Mouse (Mus musculus) hindbrain, embryonic 12.5 days (tissue): ENCODE results near the gene Anp32b. TPM values are rescaled to one million over a fixed set of nuclear protein-coding genes. Genes with fewer than 3 reads are reported as not detected.
A peak's percentile ranks its signal among the peaks of the same experiment; 100 is the strongest.

Experiments
- ATAC-seq: fragments of 200-750 bp; cut with Nextera tagmentation; 2 replicates; pipeline ENCODE4 v1.8.0; 2017; ENCODE audit warnings: moderate TSS enrichment; ENCODE audit not compliant: low FRiP score
- H3K27ac ChIP-seq: fragments of 300-500 bp; sonication (generic); 2 replicates; pipeline ENCODE4 v1.5.1; 2016; ENCODE audit warnings: mild to moderate bottlenecking
- H3K27me3 ChIP-seq: fragments of 300-500 bp; sonication (generic); 2 replicates; pipeline ENCODE4 v1.6.1; 2016; ENCODE audit warnings: mild to moderate bottlenecking
- H3K36me3 ChIP-seq: fragments of 300-500 bp; sonication (generic); 2 replicates; pipeline ENCODE4 v1.6.1; 2016; ENCODE audit warnings: mild to moderate bottlenecking
- H3K4me1 ChIP-seq: fragments of 300-500 bp; sonication (generic); 2 replicates; pipeline ENCODE4 v1.6.1; 2016
- H3K4me2 ChIP-seq: fragments of 300-500 bp; sonication (generic); replicated peaks from 2 replicates; pipeline ENCODE4 v1.6.1; 2016; ENCODE audit warnings: mild to moderate bottlenecking
- H3K4me3 ChIP-seq: fragments of 300-500 bp; sonication (generic); 2 replicates; pipeline ENCODE4 v1.5.1; 2016; ENCODE audit warnings: mild to moderate bottlenecking
- H3K9ac ChIP-seq: fragments of 300-500 bp; sonication (generic); 2 replicates; pipeline ENCODE4 v1.6.1; 2016; ENCODE audit warnings: mild to moderate bottlenecking, moderate library complexity
- H3K9me3 ChIP-seq: fragments of 300-500 bp; sonication (generic); replicated peaks from 2 replicates; pipeline ENCODE4 v1.6.1; 2016; ENCODE audit warnings: mild to moderate bottlenecking
- WGBS: fragments of 180-500 bp; shearing (Covaris S2); methylation state at CpG from one replicate; pipeline ENCODE4 v1.1.7; 2016; 5-methylcytosine and 5-hydroxymethylcytosine counted together
- polyA plus RNA-seq: library from polyadenylated mRNA; unstranded; fragments of >200 nt; fragmentation: Nextera tagmentation; extraction: Ambion mirVana; gene quantifications from 2 replicates; pipeline ENCODE4 v1.2.1, GENCODE M21; 2016

Gene Anp32b
- polyA plus RNA-seq, 1 experiment from 2014 or later, result 207 TPM

GRCm38 (mm10) chr4:46457186-46457585 lies 6.5 kb downstream of the Anp32b start:
- H3K9ac ChIP-seq, result no peak overlapping the region
- no peak overlapping the region for H3K4me3 ChIP-seq
- H3K9me3 ChIP-seq, result no peaks in the 10 kb centered on the region
- no peaks in the 10 kb centered on the region for H3K27me3 ChIP-seq
- ATAC-seq, result no peak
- no peak overlapping the region for H3K4me2 ChIP-seq
- 97% methylated on average over 3 of the region's 3 CpGs for WGBS
- peaks cover 10% of the 10 kb centered on the region for H3K36me3 ChIP-seq
- H3K4me1 ChIP-seq, result peaks cover 23% of the 10 kb centered on the region
- H3K27ac ChIP-seq, result no peak overlapping the region

- H3K4me1 ChIP-seq, result peaks cover 13% of the 10 kb centered on the region
- no peak for ATAC-seq
- 92% methylated on average over 2 of the region's 2 CpGs for WGBS
Observed at GRCm38 (mm10) chr4:46458411-46458810, 7.7 kb downstream of the Anp32b start.

GRCm38 (mm10) chr4:46463130-46463830 lies 12.6 kb downstream of the Anp32b start:
- WGBS, result 90% methylated on average over 7 of the region's 7 CpGs
- H3K36me3 ChIP-seq, result peaks cover 52% of the 10 kb centered on the region
- no peak overlapping the region for H3K9ac ChIP-seq

More at GRCm38 (mm10) chr4:46458411-46458810, 7.7 kb downstream of the Anp32b start:
- Histone ChIP-seq H3K36me3 (peaks cover 23% of the 10 kb centered on the region), H3K9ac (no peak overlapping the region), H3K4me2 (no peak overlapping the region), H3K4me3 (no peak overlapping the region), H3K27me3 (no peaks in the 10 kb centered on the region), H3K27ac (no peak overlapping the region), H3K9me3 (no peaks in the 10 kb centered on the region)

GRCm38 (mm10) chr4:46465740-46466139 lies 15.0 kb downstream of the Anp32b start:
- no peak overlapping the region for H3K9ac ChIP-seq
- 90% methylated on average over 3 of the region's 3 CpGs for WGBS
- ATAC-seq, result no peak

More at GRCm38 (mm10) chr4:46463130-46463830, 12.6 kb downstream of the Anp32b start:
- no peak overlapping the region for H3K4me2 ChIP-seq
- H3K27ac ChIP-seq, result no peak overlapping the region
- no peak overlapping the region for H3K4me3 ChIP-seq
- H3K4me1 ChIP-seq, result no peaks in the 10 kb centered on the region
- no peaks in the 10 kb centered on the region for H3K9me3 ChIP-seq
- no peak for ATAC-seq
- no peaks in the 10 kb centered on the region for H3K27me3 ChIP-seq

GRCm38 (mm10) chr4:46475101-46475500 lies 24.4 kb downstream of the Anp32b start:
- H3K27me3 ChIP-seq, result no peaks in the 10 kb centered on the region
- no peak for ATAC-seq
- no peak overlapping the region for H3K4me2 ChIP-seq
- H3K36me3 ChIP-seq, result peaks cover 59% of the 10 kb centered on the region
- H3K27ac ChIP-seq, result no peak overlapping the region
- no peak overlapping the region for H3K4me3 ChIP-seq
- H3K9me3 ChIP-seq, result no peaks in the 10 kb centered on the region
- H3K4me1 ChIP-seq, result no peaks in the 10 kb centered on the region
- WGBS, result 94% methylated on average over 5 of the region's 5 CpGs
- H3K9ac ChIP-seq, result no peak overlapping the region

More at GRCm38 (mm10) chr4:46465740-46466139, 15.0 kb downstream of the Anp32b start:
- H3K4me3 ChIP-seq, result no peak overlapping the region
- H3K27ac ChIP-seq, result no peak overlapping the region
- H3K4me2 ChIP-seq, result no peak overlapping the region
- H3K9me3 ChIP-seq, result no peaks in the 10 kb centered on the region
- H3K27me3 ChIP-seq, result no peaks in the 10 kb centered on the region
- peaks cover 72% of the 10 kb centered on the region for H3K36me3 ChIP-seq
- no peaks in the 10 kb centered on the region for H3K4me1 ChIP-seq

- H3K4me1 ChIP-seq, result no peaks in the 10 kb centered on the region
- H3K36me3 ChIP-seq, result peaks cover 29% of the 10 kb centered on the region
- no peak overlapping the region for H3K9ac ChIP-seq
- no peaks in the 10 kb centered on the region for H3K27me3 ChIP-seq
- 98% methylated on average over 2 of the region's 2 CpGs for WGBS
- no peak overlapping the region for H3K4me3 ChIP-seq
- H3K4me2 ChIP-seq, result no peak overlapping the region
- ATAC-seq, result no peak
- no peak overlapping the region for H3K27ac ChIP-seq
- no peaks in the 10 kb centered on the region for H3K9me3 ChIP-seq
Observed at GRCm38 (mm10) chr4:46479081-46479480, 28.4 kb downstream of the Anp32b start.

GRCm38 (mm10) chr4:46485696-46486417 lies 35.2 kb downstream of the Anp32b start:
- Histone ChIP-seq H3K9me3 (no peaks in the 10 kb centered on the region), H3K36me3 (no peaks in the 10 kb centered on the region), H3K27me3 (no peaks in the 10 kb centered on the region; the same call in 1 of the 2 replicates), H3K27ac (no peak overlapping the region), H3K4me1 (peaks cover 6% of the 10 kb centered on the region), H3K4me3 (no peak overlapping the region), H3K4me2 (no peak overlapping the region), H3K9ac (no peak overlapping the region)
- no peak for ATAC-seq
- 56% methylated on average over 14 of the region's 14 CpGs for WGBS

GRCm38 (mm10) chr4:46487348-46487747 lies 36.6 kb downstream of the Anp32b start:
- Histone ChIP-seq H3K4me2 (no peak overlapping the region), H3K4me1 (peaks cover 6% of the 10 kb centered on the region), H3K27me3 (no peaks in the 10 kb centered on the region; the same call in 1 of the 2 replicates), H3K4me3 (no peak overlapping the region), H3K9ac (no peak overlapping the region), H3K27ac (no peak overlapping the region), H3K36me3 (peaks cover 4% of the 10 kb centered on the region; the same call in 1 of the 2 replicates), H3K9me3 (no peaks in the 10 kb centered on the region)
- ATAC-seq, result no peak
- 85% methylated on average over 5 of the region's 5 CpGs for WGBS

GRCm38 (mm10) chr4:46489028-46489925 lies 38.6 kb downstream of the Anp32b start, which contains the start of gene Nans:
TSS of gene Nans (plus strand) at chr4:46489248.
- Histone ChIP-seq H3K9ac (peak within 1 kb of the TSS; percentile 82), H3K27ac (peak within 1 kb of the TSS; percentile 74), H3K27me3 (no peaks in the 10 kb centered on the region; the same call in 1 of the 2 replicates), H3K4me2 (peak within 1 kb of the TSS; percentile 74), H3K36me3 (peaks cover 22% of the 10 kb centered on the region), H3K4me1 (peaks cover 6% of the 10 kb centered on the region), H3K4me3 (peak within 1 kb of the TSS; percentile 74), H3K9me3 (no peaks in the 10 kb centered on the region)
- WGBS, result under 1% methylated on average over 58 of the region's 58 CpGs
- ATAC-seq, result peak; percentile 97

- no peak for ATAC-seq
- Histone ChIP-seq H3K4me2 (no peak overlapping the region), H3K27ac (no peak overlapping the region), H3K36me3 (peaks cover 37% of the 10 kb centered on the region), H3K9me3 (no peaks in the 10 kb centered on the region), H3K4me3 (no peak overlapping the region), H3K27me3 (no peaks in the 10 kb centered on the region), H3K9ac (no peak overlapping the region), H3K4me1 (peaks cover 6% of the 10 kb centered on the region)
- 98% methylated on average over 6 of the region's 6 CpGs for WGBS
Observed at GRCm38 (mm10) chr4:46493071-46493470, 42.4 kb downstream of the Anp32b start.

GRCm38 (mm10) chr4:46495543-46495942 lies 44.8 kb downstream of the Anp32b start:
- Histone ChIP-seq H3K4me2 (no peak overlapping the region), H3K9me3 (no peaks in the 10 kb centered on the region), H3K36me3 (peaks cover 44% of the 10 kb centered on the region), H3K9ac (0 out of 2 replicates have a peak overlapping the region, but pooled peaks have one; percentile 11), H3K27ac (no peak overlapping the region), H3K4me3 (no peak overlapping the region), H3K4me1 (no peaks in the 10 kb centered on the region), H3K27me3 (peaks cover 5% of the 10 kb centered on the region; the same call in 1 of the 2 replicates)
- no peak for ATAC-seq
- 89% methylated on average over 12 of the region's 12 CpGs for WGBS
